Mouse (Mus musculus) limb, embryonic 14.5 days (tissue): ENCODE measurements at regions not wholly inside any gene's neighbourhood (a gene's known extent, or its start where the extent isn't known, plus 50 kb on each side); places are given as distances from the start of the nearest gene placed in this dataset.

Source experiments
- ATAC-seq: fragments of 200-750 bp; cut with Nextera tagmentation; 2 replicates; pipeline ENCODE4 v1.8.0; 2017; ENCODE audit warnings: low read depth, moderate number of reproducible peaks, moderate TSS enrichment; ENCODE audit not compliant: low FRiP score
- DNase-seq: peaks from one replicate; pipeline ENCODE4 v3.0.0-alpha.2; 2015; ENCODE audit warnings: low spot score
- H3K27ac ChIP-seq: fragments of 300-500 bp; sonication (generic); replicated peaks from 2 replicates; pipeline ENCODE4 v1.5.1; 2014; ENCODE audit warnings: low read depth, mild to moderate bottlenecking, low read length, moderate library complexity, mixed read lengths
- H3K27me3 ChIP-seq: fragments of 300-500 bp; sonication (generic); 2 replicates; pipeline ENCODE4 v1.6.1; 2014; ENCODE audit warnings: low read length, mixed read lengths; ENCODE audit not compliant: control insufficient read depth, insufficient read depth
- H3K36me3 ChIP-seq: fragments of 300-500 bp; sonication (generic); 2 replicates; pipeline ENCODE4 v1.6.1; 2014; ENCODE audit warnings: mild to moderate bottlenecking, low read length, moderate library complexity, mixed read lengths; ENCODE audit not compliant: control insufficient read depth, insufficient read depth
- H3K4me1 ChIP-seq: fragments of 300-500 bp; sonication (generic); 2 replicates; pipeline ENCODE4 v1.6.1; 2014; ENCODE audit warnings: antibody characterized with exemption, low read length, mixed read lengths; ENCODE audit not compliant: control insufficient read depth, insufficient read depth
- H3K4me2 ChIP-seq: fragments of 300-500 bp; sonication (generic); replicated peaks from 2 replicates; pipeline ENCODE4 v1.6.1; 2014; ENCODE audit warnings: low read depth, mild to moderate bottlenecking, low read length, moderate library complexity; ENCODE audit not compliant: severe bottlenecking
- H3K4me3 ChIP-seq: fragments of 300-500 bp; sonication (generic); replicated peaks from 2 replicates; pipeline ENCODE4 v1.5.1; 2014; ENCODE audit warnings: low read length
- H3K9ac ChIP-seq: fragments of 300-500 bp; sonication (generic); 2 replicates; pipeline ENCODE4 v1.6.1; 2014; ENCODE audit warnings: mild to moderate bottlenecking, low read depth, low read length, moderate library complexity; ENCODE audit not compliant: severe bottlenecking
- H3K9me3 ChIP-seq: fragments of 300-500 bp; sonication (generic); 2 replicates; pipeline ENCODE4 v1.6.1; 2016; ENCODE audit warnings: low read length; ENCODE audit not compliant: control insufficient read depth
- POLR2A ChIP-seq: fragments of 200-500 bp; IDR thresholded peaks from 2 replicates; pipeline ENCODE4 v1.8.0; 2012; ENCODE audit warnings: inconsistent platforms, mild to moderate bottlenecking, moderate library complexity, borderline replicate concordance; ENCODE audit not compliant: insufficient read depth, insufficient read length; ENCODE audit errors: extremely low read depth
- WGBS: fragments of 180-500 bp; shearing (Covaris S2); extraction: QIAGEN DNeasy Blood & Tissue Kit; methylation state at CpG from one replicate; pipeline ENCODE4 v1.1.7; 2014; 5-methylcytosine and 5-hydroxymethylcytosine counted together

- Histone ChIP-seq H3K27me3 (no peaks in the 10 kb centered on the region), H3K36me3 (no peaks in the 10 kb centered on the region), H3K4me3 (no peak overlapping the region), H3K9ac (no peak overlapping the region), H3K4me2 (no peak overlapping the region), H3K27ac (no peak overlapping the region), H3K9me3 (no peaks in the 10 kb centered on the region), H3K4me1 (no peaks in the 10 kb centered on the region)
- ATAC-seq (no peak), DNase-seq (no peak)
- WGBS: 67% methylated on average over 3 of the region's 3 CpGs
- TF ChIP-seq POLR2A: no peak
These were observed 243.4 kb downstream of the Ddx10 start for GRCm38 (mm10) chr9:53004253-53004978.

DNA sequence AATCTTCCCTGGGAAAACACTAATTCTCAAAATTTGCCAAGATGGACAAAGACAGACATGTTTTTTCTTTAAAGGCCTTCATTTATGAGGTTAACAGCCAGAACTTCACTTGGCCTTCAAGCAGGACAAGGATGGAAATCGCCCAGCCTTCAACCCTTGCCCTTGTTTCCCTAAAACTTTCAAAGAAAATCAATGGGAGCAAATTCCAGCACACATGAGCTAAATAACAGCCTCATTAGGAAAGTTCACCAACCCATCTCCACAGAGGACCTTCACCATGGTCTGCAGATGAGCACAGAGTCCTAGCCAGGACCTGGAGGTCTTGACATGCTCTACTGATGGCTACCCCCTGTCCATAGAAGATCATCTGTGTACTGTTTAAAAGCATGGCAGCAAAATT lies 271.8 kb downstream of the Ddx10 start:
- Histone ChIP-seq H3K36me3 (no peaks in the 10 kb centered on the region), H3K9me3 (no peaks in the 10 kb centered on the region), H3K27me3 (no peaks in the 10 kb centered on the region), H3K4me2 (no peak overlapping the region), H3K4me1 (no peaks in the 10 kb centered on the region), H3K27ac (no peak overlapping the region), H3K9ac (no peak overlapping the region), H3K4me3 (no peak overlapping the region)
- WGBS: 87% methylated on average over 1 of the region's 1 CpGs
- no peak for ATAC-seq
- TF ChIP-seq POLR2A: no peak
- no peak for DNase-seq

GRCm38 (mm10) chr9:52965631-52966030 lies 282.2 kb downstream of the Ddx10 start:
- Histone ChIP-seq H3K4me2 (no peak overlapping the region), H3K4me1 (no peaks in the 10 kb centered on the region), H3K36me3 (no peaks in the 10 kb centered on the region), H3K4me3 (no peak overlapping the region), H3K27me3 (no peaks in the 10 kb centered on the region), H3K9me3 (no peaks in the 10 kb centered on the region), H3K27ac (no peak overlapping the region), H3K9ac (no peak overlapping the region)
- TF ChIP-seq POLR2A: no peak
- WGBS: 93% methylated on average over 4 of the region's 4 CpGs
- ATAC-seq (no peak), DNase-seq (no peak)

DNA sequence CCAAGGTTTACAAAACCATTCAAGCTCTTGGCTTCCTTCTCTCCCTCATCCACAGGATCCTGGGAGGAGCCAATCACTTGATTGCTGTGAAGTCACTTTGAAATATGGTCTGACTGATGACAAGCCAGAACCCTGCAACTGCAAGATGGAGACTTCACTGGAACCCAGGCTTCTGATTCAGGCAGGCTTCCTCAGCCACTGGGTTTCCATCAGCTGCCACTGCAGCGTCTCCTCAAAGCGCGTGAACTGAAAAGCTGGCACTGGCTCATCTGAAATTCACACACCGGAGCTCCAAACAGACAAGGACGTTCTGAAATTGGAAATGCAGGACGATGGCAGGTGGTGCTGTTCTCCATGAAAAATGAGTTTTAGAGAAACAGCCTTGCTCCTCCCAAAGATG lies 280.1 kb upstream of the AI593442 start:
- Histone ChIP-seq H3K9ac (no peak overlapping the region), H3K4me1 (no peaks in the 10 kb centered on the region), H3K36me3 (no peaks in the 10 kb centered on the region), H3K9me3 (no peaks in the 10 kb centered on the region), H3K4me3 (no peak overlapping the region), H3K4me2 (no peak overlapping the region), H3K27ac (no peak overlapping the region), H3K27me3 (no peaks in the 10 kb centered on the region)
- no peak for ATAC-seq
- TF ChIP-seq POLR2A: no peak
- DNase-seq: no peak
- 81% methylated on average over 6 of the region's 6 CpGs for WGBS

DNA sequence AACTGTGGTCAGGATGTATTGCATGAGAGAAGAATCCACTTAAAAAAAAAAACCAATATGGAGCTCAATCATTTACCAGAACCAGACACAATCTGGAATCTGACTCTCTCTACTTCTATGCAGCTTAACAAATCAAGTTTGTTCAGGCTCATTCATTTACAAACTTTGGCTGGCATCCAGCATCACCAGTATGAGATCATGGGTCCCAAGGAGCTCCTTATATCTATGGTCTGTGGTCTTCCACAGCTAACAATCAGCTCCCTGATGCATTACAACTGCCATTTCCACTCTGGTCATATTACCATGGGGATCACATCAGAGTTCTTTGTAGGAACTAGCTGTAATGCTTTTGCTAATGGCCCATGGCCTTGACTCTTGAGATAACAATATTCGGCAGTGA lies 277.7 kb upstream of the AI593442 start:
- ATAC-seq (peak; percentile 77; the same call in 1 of the 2 replicates), DNase-seq (peak; percentile 7)
- no peaks in the 10 kb centered on the region for H3K27me3 ChIP-seq
- H3K27ac ChIP-seq: no peak overlapping the region
- WGBS: 69% methylated on average over 1 of the region's 1 CpGs
- H3K9me3 ChIP-seq: no peaks in the 10 kb centered on the region
- no peak overlapping the region for H3K4me2 ChIP-seq
- no peak for TF ChIP-seq POLR2A
- no peaks in the 10 kb centered on the region for H3K4me1 ChIP-seq
- no peaks in the 10 kb centered on the region for H3K36me3 ChIP-seq
- no peak overlapping the region for H3K9ac ChIP-seq
- H3K4me3 ChIP-seq: no peak overlapping the region

- H3K27ac ChIP-seq: no peak overlapping the region
- 19% methylated on average over 5 of the region's 5 CpGs for WGBS
These were observed 264.5 kb upstream of the AI593442 start for GRCm38 (mm10) chr9:52944081-52944480.

More at GRCm38 (mm10) chr9:52944081-52944480, 264.5 kb upstream of the AI593442 start:
- no peak for TF ChIP-seq POLR2A
- Histone ChIP-seq H3K27me3 (no peaks in the 10 kb centered on the region), H3K4me1 (peaks cover 18% of the 10 kb centered on the region), H3K4me3 (no peak overlapping the region), H3K36me3 (no peaks in the 10 kb centered on the region), H3K4me2 (no peak overlapping the region), H3K9ac (no peak overlapping the region), H3K9me3 (no peaks in the 10 kb centered on the region)
- DNase-seq (peak; percentile 60), ATAC-seq (no peak)
